Mouse (Mus musculus) kidney, adult 2 months (tissue): Measurements from ENCODE around the gene Agr2.

Source experiments
- CTCF ChIP-seq: fragments of 200-500 bp; conservative IDR thresholded peaks from 2 replicates; pipeline ENCODE4 v1.5.1; 2011; ENCODE audit warnings: low read depth, mild to moderate bottlenecking, control low read depth, low read length, moderate library complexity, mixed read lengths; ENCODE audit not compliant: insufficient read depth, insufficient read length
- POLR2A ChIP-seq: fragments of 200-500 bp; IDR thresholded peaks from one replicate; pipeline ENCODE4 v1.6.1; 2011; ENCODE audit warnings: low read depth, low read length, control low read depth

DNA sequence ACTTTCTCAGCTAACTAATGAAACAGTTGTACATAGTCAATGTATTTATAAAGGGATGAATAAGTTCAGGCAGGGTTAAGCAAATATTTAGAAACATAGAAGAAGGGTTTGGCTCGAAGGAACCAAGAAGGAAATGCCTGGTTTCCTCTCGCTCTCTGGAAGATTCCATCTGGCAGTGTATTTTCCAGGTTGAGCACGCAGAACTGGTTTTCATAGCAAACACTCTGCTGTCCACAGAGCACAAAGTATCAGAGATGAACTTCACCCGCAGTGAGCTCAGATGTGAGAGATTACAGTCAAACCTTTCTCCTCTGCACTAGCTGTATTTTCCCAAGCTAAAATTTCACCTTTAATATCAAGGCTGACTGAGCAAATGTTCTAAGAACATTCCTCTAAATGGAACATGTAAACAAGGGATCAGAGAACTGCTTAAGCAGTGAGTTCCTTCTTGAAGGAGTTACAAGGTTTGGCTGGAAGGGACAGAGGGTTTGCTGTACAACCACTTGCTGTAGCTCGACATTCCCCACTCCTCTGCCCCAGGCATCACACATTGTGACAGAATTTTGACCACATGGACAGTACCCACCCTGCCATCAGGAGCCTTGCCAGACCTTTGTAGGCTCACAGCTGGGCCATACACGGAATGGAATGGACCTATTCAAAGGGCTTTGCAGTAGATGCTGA lies 15.8 kb downstream of the Agr2 start:
- TF ChIP-seq CTCF (no peak), POLR2A (no peak)
